Mouse (Mus musculus): ENCODE results near the gene Rbm33. TPM values are rescaled to one million over a fixed set of nuclear protein-coding genes. Genes with fewer than 3 reads are reported as not detected.

Rbm33 gene
- total RNA-seq, 2 experiments from 2014 or later, result 35.4 TPM

DNA sequence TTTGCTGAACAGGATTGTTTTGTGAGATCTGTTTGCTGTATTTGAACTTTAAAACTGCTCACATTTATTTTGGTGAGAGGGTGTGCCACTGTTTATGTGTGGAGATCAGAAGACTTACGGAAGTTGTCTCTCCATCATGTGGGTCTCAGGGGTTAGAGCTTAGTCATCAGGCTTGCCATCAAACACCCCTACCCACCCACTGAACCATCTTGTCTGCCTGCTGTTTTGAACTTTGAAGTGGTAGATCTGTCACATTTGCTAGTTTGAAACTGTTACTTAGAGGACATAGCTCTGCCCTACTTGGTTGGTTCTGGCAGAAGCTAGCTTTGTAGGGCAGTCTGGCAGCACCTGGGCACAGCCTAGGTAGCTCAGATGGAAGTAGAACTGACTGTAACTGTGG is 85.8 kb downstream of the Rbm33 start:
- ATAC-seq (replicated peaks; ENCODE audit: poor library complexity), result no peak

DNA sequence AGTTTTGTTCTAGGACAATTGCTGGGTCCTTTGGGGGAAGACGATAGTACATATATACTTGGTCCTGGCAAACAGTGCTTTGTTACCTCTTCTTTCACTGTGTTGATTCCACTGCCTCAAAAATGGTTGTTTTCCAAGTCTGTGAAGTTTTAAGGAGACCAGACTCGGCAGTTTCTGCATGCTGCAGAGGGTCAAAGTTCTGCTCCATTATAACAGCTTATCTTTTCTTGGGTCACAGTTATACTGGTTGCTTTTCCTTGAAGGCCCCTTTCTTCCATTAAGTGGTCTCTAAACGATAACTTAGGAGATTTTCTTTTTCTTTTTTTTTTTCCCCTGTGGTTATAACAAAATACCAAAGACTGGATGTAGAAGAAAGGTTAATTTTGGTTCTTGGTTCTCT is 89.7 kb downstream of the Rbm33 start:
- ATAC-seq (replicated peaks; ENCODE audit: poor library complexity), result no peak

DNA sequence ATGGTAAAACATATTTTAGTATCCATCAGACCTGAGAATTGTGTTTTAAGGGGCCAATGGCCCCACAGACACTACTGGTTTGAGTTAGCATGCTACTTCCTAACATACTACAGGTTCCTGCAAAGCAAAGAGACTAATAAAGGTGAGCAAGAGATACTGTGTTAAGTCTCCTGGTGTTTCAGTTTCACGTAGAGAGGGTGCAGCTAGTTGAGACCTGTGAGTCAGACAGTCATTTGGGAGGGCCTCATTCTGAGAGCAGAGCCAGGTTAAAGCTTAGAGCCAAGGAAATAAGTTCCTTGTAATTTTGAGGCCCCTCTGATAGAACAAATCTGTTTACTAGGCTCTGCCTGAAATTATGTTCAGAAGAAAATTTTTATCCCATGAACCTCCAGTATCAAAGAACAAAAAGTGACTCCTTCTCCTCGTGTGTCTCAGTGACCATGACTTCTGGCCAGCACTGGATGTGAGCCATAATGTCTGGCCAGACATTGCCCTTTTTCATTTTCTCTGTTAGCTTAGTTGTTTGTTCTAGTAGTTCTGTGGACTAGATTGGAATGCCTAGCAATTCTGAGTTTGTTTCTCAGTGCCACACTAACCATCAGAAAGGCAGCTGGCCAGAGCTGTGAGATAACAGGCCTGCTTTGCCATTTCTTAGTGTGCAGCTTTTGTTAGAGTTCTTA is 95.2 kb downstream of the Rbm33 start:
- no peak for ATAC-seq (replicated peaks; ENCODE audit: poor library complexity)

DNA sequence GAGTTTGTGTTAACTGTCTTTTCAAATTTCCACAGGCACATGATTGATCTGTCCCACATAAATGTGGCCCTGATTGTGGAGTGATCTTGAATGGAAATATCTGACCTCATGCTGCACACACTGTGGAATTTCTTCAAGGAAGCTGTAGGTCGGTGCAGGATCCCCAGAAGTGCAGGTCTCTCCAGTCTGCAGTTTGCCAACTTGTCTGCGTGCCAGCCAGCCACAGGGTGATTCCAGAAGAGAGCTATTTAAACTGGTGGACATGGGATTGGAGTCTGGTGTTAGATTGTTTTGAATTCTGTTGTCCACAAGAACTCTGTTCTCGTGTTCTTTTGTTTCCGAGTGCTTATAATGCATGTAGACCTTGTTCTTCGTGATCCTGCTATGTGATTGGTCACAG is 96.6 kb downstream of the Rbm33 start:
- no peak for ATAC-seq (replicated peaks; ENCODE audit: poor library complexity)

DNA sequence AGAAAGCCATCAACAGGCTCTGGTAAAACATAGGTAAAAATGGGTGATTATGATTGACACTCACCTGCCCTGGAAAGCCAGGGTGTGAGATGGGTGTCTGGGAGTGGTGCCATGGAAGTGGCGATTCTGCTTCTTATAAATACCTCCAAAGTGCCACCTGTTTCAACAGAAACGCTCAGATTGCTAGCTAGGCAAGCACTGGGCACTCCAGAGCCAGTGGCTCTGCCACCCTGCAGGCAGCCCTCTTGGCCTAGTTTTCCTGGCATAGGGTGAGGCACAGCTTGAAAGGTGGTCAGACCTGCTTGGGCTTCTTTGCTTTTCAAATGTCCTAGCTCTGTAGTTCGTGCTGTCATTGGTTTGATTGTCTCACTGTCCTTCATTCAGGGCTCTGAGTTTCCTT is 97.2 kb downstream of the Rbm33 start:
- ATAC-seq (replicated peaks; ENCODE audit: poor library complexity), result no peak

DNA sequence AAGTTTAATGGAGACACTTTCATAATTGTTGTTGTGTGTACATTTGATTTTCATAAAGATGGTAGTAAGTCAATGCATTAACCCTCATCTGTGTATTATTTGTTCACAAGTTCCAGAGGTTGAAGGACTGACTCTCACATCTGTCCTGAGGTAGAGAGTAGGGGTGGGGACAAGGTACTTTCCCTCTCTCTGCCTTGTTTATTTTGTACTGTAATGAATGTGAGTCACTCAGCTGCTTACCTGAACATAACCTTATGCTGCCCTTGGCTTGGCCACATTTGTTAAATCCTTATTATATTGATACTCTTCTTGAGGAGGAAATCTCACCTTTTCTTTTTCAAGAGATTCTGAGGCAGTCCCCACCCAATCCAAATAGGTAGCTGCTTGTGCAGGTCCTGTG is 99.1 kb downstream of the Rbm33 start:
- ATAC-seq (replicated peaks; ENCODE audit: poor library complexity), result no peak

DNA sequence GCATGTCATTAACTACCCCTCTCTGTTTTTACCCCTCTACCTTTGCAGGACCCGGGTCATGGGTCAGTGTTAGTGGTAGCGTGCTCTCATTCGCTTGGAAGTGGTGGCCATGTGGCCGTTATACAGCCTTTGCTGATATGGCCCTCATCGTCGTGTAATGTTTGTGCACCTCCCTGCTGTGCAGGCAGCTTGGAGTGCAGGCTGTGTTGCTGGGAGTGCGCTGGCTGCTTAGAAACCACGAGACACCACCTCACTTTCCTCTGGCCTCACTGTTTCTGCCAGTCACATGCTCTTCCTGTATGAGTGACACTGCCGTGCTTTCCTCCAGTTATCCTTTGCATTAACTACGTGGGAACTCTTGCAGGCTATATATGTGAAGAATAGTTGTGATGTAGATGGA is 101.8 kb downstream of the Rbm33 start:
- no peak for ATAC-seq (replicated peaks; ENCODE audit: poor library complexity)

DNA sequence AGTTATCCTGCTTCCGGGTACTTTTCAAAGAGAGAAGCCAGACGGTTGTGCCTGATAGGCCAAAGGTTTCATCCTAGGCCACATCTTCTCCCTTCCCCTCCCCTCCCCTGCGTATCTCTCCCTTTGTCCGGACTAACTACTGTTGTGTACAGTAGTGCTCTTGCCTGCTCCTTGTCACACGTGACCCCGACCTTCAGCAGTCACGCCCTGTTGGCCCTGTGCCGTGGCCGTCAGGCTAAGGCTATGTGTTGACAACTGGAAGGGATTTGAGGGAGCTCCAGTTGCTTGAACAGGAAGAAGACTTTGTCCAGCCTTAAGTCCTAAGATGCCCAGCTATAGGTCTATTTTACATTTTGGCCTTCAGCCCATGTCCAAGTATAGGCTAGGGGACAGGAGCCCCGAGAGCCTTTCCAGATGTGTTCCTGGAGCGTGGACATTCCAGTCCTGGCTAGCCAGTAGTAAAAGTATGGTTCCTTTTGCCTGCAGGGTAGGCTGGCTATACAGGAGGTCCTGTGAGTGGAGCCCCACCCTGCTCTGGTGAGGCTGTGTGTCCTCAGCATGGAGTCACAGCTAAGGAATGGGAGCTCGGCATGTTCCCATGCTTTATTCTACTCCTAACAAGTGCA is 102.8 kb downstream of the Rbm33 start:
- ATAC-seq (replicated peaks; ENCODE audit: poor library complexity), result no peak

DNA sequence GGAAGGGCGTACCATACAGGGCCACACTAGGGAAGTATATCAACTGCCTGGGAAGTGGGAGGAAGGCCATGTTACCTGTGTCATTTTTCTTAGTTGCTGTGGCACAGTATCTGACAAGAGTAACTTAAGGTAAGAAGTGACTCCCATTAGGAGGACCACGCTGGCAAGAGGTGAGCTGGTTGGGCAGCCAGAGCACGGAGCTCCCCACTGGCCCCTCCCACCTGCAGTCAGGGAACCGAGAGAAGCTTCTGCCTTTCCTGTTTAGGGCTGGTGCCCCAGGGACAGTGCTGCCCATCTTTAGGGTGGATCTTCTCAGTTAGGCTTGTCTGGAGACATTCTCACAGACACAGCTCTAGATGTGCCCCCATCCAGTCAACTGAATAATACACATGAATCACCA is 106.9 kb downstream of the Rbm33 start:
- ATAC-seq (replicated peaks; ENCODE audit: poor library complexity), result no peak

DNA sequence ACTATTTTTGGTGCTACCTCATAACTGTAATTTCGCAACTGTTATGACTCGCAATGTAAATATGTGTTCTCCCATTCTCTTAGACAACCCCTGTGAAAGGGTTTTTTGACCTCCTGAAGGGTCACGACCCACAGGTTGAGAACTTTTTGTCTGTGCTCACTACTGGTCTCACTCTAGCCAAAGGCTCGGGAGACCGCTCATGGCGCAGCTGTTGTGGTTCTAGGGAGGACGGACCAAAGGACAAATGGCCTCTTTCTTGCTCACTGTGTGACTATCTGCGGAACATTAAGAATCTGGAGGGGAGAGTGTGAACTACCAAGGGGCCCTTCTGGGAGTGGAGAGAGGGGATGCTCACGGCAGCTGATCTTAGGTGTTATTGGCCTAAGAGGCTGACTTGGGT is 109.0 kb downstream of the Rbm33 start:
- ATAC-seq (replicated peaks; ENCODE audit: poor library complexity), result no peak

DNA sequence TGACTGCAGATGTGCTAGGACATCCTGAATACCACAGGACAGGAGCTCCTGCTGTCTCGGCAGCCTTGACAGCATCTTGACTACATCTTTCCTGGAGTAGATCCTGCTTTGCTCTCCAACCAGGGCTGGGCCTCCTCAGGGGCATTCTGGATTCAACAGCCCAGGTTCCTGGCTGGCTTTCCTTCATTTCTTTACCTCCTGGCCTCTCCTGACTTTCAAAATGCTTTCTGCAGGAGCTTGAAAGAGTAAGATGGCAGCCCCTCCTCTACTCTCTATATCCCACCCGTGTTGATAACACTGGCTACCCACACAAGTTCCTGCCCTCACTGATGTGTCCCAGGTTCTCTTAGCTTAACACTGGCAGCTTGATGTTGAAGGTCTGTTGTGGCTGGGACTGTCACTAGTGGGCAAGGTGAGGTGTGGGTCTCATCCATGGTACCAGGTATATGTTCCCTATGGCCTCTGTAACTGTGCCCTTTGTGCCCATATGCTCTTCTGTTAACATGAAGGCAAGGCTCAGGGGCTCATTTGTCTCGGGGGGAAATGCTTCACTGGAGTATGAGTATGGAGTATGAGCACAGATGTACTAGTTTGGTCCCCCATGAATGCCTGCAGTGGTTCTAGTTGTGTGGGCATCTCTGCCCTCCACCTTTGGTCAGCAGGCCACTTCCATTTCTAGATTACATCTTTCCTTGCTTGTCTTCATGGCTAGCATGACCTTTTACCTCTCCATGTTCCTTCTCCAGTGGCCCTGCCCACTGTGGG is 133.4 kb downstream of the Rbm33 start:
- no peak for ATAC-seq (replicated peaks; ENCODE audit: poor library complexity)

DNA sequence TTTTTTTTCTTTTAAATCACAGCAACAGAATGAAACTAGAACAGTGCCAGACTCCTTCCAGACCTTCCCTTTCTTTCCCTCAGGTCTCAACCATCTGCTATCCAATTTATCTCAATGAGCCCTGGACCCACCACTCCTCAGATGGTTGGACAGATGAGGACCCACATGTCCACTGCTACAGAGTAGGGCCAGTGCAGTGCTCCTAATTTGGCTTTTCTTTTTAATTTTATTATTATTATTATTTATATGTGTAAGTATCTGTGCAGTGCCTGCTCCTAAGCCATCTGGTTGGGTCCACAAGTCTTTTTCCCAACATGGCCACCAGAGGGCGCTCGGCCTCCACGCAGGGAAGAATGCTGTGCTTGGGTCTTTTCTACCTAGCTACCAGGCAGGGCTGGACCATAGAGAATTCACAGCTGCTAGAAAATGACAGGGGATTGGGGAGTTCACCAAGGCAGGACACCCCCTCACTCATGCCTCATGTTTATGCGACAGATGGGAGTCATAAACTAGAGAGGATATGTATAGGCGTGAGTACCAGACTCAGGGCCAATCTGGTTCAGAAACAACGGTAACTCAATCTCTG is 134.2 kb downstream of the Rbm33 start:
- ATAC-seq (replicated peaks; ENCODE audit: poor library complexity), result peak; percentile 80

DNA sequence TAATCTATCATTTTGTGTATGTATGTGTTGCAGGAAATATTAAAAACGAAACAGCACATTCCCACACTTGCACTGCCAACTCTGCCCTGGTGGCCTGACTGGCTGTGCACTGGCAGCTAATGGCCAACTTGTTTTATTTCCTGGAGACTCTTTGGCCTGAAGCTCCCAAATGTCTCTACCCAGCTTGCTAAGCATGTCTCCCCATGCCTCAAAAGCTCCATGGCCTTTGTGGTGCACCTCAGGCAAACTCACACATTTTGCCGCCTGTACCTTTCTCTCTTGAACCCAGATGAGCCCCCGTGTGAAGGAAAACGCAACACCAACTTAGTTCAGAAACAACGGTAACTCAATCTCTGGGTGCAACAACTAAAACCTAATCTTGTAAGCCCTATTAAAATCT is 136.2 kb downstream of the Rbm33 start:
- ATAC-seq (replicated peaks; ENCODE audit: poor library complexity), result no peak

DNA sequence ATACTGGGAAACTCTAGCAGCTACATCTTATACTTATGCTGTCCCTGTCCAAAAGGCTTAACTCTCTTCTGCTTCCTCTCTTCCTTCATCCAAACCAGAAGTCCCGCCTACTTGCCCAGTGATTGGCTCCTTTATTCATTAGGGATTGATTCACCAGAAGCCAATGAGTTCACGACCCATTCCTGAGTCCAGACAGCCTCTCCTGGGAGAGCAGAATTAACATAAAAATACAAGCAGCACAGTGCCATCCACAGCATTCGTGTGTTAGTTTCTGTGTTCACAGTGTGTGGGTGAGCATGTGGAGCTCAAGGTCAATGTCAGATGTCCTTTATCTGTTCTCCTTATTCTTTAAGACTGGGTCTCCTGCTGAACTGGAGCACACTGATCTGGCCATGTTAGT is 136.6 kb downstream of the Rbm33 start:
- no peak for ATAC-seq (replicated peaks; ENCODE audit: poor library complexity)

DNA sequence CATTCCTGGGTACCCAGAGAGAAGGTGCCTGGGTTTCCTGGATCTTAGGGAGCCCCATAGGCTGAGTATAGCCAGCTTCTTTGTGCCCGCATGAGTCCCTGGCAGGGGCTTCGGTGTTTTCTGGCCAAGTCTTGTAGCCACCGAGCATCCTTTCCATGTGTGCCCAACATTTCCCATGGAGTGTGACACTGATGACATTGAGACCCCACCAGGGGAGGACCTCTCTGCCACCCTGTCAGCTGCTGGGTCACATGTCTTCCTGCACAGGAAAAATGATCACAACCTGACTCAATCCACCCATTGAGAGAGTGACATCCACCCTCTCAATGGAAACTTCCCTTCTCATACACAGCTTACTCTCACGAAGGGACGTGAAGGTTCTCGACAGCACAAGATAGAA is 137.6 kb downstream of the Rbm33 start:
- ATAC-seq (replicated peaks; ENCODE audit: poor library complexity), result no peak

DNA sequence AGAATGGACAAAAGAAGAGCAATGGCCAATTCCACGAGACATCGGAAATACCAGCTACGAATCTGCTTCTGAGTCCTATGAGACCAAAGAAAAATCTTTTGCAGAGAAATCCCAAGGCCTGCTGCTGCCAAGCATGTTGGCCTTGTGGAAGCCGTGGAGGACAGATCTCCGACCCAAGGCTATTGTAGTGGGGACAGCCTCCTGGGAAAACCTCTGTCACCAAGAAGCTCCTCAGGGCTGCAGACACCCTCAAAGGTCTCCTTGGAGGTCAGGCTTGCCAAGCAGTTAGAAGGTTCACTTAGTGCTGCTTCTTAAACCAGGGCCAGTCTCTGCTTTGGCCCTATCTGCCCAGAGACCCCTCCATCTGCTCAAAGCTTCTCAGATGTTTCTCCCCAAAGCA is 138.8 kb downstream of the Rbm33 start:
- ATAC-seq (replicated peaks; ENCODE audit: poor library complexity), result no peak

DNA sequence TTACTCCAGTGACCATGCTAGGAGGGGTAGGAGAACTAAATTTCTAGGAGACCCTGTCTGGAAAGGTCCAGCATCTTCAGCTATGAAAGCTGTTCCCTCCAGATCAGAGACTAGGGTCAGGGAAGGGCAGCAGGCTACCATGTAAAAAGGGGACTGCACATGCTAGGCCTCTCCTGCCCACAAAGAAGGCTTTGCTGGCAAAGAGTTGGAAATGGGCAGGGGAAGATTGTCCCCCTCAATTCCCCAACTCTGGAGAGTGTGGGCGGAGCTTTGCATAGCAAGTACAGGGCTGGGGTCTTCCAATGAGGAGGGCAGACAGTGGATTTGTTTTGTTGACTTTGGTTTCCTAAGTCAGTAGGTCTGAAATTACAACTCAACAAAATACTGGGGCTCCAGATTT is 139.4 kb downstream of the Rbm33 start:
- no peak for ATAC-seq (replicated peaks; ENCODE audit: poor library complexity)

DNA sequence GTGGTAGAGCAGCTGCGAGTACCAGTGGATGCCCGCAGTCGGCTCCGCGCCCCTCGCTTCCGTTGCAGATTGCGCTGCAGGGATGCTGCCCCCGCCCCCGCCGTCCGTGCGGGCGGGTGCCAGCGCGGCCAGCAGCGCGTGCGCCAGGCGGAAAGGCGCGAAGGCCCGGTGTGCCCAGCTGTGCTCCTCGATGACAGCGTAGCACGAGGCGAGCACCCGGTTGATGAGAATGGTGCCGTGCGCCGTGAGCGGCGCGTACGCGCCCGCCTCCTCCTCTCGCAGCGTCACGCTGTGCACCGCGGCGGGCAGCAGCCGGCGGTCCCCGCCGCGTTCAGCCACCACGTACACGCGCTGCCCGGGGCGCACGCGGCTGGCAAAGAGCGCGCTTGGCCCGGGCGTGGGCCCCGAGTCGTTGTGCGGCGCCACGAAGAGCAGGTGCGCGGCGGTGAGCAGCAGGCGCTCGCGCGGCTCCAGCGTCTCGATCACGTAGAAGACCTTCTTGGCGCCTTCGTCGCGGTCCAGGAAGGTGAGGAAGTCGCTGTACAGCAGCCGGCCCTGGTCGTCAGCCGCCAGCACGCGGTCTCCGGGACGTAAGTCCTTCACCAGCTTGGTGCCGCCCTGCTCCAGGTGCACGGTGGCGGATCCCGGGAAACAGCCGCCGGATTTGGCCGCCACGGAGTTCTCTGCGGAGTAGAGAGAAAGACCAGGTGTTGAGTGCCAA is 141.2 kb downstream of the Rbm33 start:
- no peak for ATAC-seq (replicated peaks; ENCODE audit: poor library complexity)

DNA sequence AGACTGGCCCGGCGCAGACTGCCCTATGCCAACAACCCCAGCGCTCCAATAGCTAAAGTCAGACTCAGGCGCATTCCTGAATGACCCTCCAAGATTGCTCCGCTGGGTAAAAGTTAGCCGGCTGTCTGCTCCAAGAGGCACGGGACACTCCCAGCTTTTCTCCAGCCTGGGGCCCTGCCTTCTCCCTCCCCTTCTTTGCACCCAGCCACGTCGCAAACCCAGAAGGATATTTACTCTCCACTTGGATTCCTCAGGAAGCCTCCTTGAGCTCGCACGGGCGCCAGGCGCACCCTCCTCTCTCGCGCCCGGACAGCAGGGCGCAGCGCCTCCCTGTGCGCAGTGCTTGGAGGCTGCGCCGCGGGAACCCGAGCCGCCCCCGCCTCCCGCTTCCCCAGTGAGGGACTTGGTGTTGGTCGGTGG is 141.9 kb downstream of the Rbm33 start:
- ATAC-seq (replicated peaks; ENCODE audit: poor library complexity), result no peak

DNA sequence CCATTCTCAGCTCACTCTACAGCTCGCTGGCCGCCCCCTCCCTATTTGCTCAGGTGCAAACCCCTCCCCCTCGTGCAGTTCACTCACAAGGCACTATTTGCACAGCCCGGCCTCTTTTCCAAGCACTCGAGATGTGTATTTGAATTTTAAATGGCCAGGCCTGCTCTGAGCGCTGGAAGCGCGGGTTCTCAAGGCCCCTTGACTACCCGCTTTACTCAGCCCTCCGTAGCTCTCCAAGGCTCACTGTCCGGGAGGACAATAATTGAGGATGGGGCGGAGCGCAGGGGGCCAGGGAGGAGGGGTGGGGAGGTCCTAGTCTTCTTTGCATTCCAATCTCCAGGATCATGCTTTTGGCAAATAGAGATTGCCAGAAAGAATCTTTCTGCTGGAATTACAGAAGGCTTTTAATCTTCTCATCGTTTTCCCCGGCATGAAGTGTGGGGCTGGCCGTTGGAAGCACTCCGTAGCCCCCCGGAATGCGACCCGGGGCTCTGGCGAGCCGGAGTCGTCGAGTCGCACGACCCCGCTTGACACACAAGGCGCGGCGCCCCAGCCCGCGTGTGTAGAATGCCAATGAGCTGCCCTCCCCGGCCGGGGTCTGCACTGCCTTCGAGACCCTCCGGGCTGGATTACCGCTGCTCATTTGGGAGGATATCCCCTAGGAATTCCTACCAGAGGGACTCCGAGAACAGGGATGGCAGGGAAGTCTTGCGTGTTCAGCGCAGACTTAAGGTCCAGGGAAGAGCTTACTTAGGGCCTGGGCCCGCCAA is 142.7 kb downstream of the Rbm33 start:
- no peak for ATAC-seq (replicated peaks; ENCODE audit: poor library complexity)

All from megakaryocyte progenitor cell, adult 5-6 weeks (primary cell).